Mouse (Mus musculus) bone marrow, adult 2 months (tissue): ENCODE results near the gene Msln.

ENCODE experiments used
- CTCF ChIP-seq: fragments of 200-500 bp; IDR thresholded peaks from 2 replicates; pipeline ENCODE4 v1.5.1; 2011; ENCODE audit warnings: low read length, control low read depth; ENCODE audit not compliant: control insufficient read depth, insufficient read depth
- POLR2A ChIP-seq: fragments of 200-500 bp; IDR thresholded peaks from 2 replicates; pipeline ENCODE4 v1.6.1; 2011; ENCODE audit warnings: low read depth, mild to moderate bottlenecking, control low read depth, low read length, borderline replicate concordance; ENCODE audit not compliant: control insufficient read depth

DNA sequence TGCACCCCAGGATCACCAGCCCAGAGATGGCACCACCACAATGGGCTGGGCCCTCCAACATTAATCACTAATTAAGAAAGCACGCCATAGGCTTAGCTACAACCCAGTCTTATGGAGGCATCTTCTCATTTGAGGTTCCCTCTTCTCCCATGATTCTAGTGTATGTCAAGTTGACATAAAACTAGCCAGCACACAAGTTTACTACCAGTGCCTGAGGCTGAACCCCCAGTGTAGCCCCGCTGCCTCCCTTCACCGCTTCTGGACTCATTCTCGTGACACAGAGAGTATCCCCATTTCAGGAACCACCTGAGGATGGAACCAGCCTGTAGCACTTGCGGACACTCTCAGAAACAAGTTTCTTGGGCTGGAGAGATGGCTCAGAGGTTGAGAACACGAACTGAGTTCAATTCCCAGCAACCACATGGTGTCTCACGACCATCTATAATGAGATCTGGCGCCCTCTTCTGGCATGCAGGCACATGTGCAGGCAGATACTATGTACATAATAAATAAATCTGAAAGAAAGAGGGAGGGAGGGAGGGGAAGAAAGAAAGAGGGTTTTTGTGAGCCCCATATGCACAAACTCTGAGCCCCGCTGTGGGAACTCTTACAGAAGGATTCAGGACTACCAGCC, 53.2 kb downstream of the Msln start:
- TF ChIP-seq CTCF (peak; percentile 55), POLR2A (no peak)
